Mouse (Mus musculus) lung, embryonic 14.5 days (tissue): ENCODE results near the gene Hspa12a. TPM values are rescaled to one million over a fixed set of nuclear protein-coding genes. Genes with fewer than 3 reads are reported as not detected.

Source experiments
- ATAC-seq: fragments of 200-750 bp; cut with Nextera tagmentation; 2 replicates; pipeline ENCODE4 v1.8.0; 2017; ENCODE audit warnings: mild to moderate bottlenecking, moderate TSS enrichment, moderate library complexity; ENCODE audit not compliant: insufficient read depth
- DNase-seq: peaks from one replicate; pipeline ENCODE4 v3.0.0-alpha.2; 2015
- H3K27ac ChIP-seq: fragments of 300-500 bp; sonication (generic); 2 replicates; pipeline ENCODE4 v1.5.1; 2014; ENCODE audit warnings: low read depth, mild to moderate bottlenecking, moderate library complexity
- H3K27me3 ChIP-seq: fragments of 300-500 bp; sonication (generic); 2 replicates; pipeline ENCODE4 v1.6.1; 2014; ENCODE audit warnings: low read length, control low read depth; ENCODE audit not compliant: insufficient read depth
- H3K36me3 ChIP-seq: fragments of 300-500 bp; sonication (generic); 2 replicates; pipeline ENCODE4 v1.6.1; 2014; ENCODE audit warnings: control low read depth; ENCODE audit not compliant: insufficient read depth
- H3K4me1 ChIP-seq: fragments of 300-500 bp; sonication (generic); 2 replicates; pipeline ENCODE4 v1.6.1; 2014; ENCODE audit warnings: antibody characterized with exemption, control low read depth; ENCODE audit not compliant: insufficient read depth
- H3K4me2 ChIP-seq: fragments of 300-500 bp; sonication (generic); 2 replicates; pipeline ENCODE4 v1.6.1; 2014; ENCODE audit warnings: mild to moderate bottlenecking
- H3K4me3 ChIP-seq: fragments of 300-500 bp; sonication (generic); 2 replicates; pipeline ENCODE4 v1.5.1; 2014; ENCODE audit warnings: low read depth, low read length
- H3K9ac ChIP-seq: fragments of 300-500 bp; sonication (generic); 2 replicates; pipeline ENCODE4 v1.6.1; 2014
- H3K9me3 ChIP-seq: fragments of 300-500 bp; sonication (generic); 2 replicates; pipeline ENCODE4 v1.6.1; 2016; ENCODE audit warnings: low read depth, low read length, control low read depth
- CTCF ChIP-seq: IDR thresholded peaks from 2 replicates; pipeline ENCODE4 v1.5.1; 2016; ENCODE audit warnings: antibody characterized with exemption, low read depth
- WGBS: fragments of 180-500 bp; shearing (Covaris S2); extraction: QIAGEN DNeasy Blood & Tissue Kit; methylation state at CpG from one replicate; pipeline ENCODE4 v1.1.7; 2014; 5-methylcytosine and 5-hydroxymethylcytosine counted together
- microRNA-seq: library from miRNA; unstranded; fragments of <30 nt; microRNA quantifications from one replicate; pipeline ENCODE4, GENCODE M21; 2016; ENCODE audit warnings: borderline number of aligned reads
- polyA plus RNA-seq: library from polyadenylated mRNA; unstranded; fragments of >200 nt; fragmentation: Nextera tagmentation; extraction: Ambion mirVana; gene quantifications from 2 replicates; pipeline ENCODE4 v1.2.1, GENCODE M21; 2014

The Hspa12a gene
- polyA plus RNA-seq, 1 experiment from 2014 or later: 3.9 TPM

DNA sequence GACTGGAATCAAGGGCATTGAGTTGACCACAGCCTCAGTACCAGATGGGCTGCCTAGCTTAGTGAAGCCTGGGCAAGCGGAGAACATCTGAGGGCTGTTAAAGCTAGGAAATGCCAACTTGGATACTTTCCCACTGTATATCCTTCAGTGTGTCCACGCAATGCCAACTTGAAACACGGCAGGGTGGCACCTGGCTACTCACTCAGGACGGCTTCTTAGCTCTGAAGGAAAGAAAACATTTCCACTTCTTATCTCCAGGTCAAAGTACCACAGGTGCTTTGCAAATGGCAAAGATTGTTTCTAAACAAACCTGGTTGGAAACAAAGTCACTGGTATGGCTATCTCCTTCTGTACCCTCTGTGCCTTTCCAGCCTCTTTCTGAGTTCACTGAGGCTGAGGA, 184.6 kb downstream of the Hspa12a start:
- Histone ChIP-seq H3K4me2 (no peak overlapping the region), H3K9ac (no peak overlapping the region), H3K27ac (no peak overlapping the region), H3K36me3 (no peaks in the 10 kb centered on the region), H3K4me1 (no peaks in the 10 kb centered on the region), H3K9me3 (no peaks in the 10 kb centered on the region), H3K4me3 (no peak overlapping the region), H3K27me3 (no peaks in the 10 kb centered on the region)
- no peak for ATAC-seq
- TF ChIP-seq CTCF: no peak
- no peak for DNase-seq
- WGBS: 62% methylated on average over 4 of the region's 4 CpGs

DNA sequence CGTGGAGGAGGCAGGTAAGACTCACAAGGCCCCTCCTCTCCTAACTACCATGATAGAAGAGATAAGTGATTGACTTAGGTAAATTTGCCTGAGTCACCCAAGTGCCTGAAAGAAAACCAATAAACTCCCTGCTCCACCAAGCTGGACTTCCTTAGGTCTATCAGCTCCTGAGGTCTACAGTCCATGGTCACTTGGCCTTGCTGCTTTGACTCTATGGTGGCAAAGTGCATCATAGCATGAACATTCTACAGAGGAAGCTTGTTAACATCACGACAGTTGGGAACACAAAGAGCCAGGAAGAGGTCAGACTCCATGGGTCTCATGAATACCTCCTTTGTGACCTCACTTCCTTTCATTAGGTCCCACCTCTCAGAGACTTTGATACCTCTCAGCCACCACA, 191.9 kb downstream of the Hspa12a start:
- Histone ChIP-seq H3K9me3 (no peaks in the 10 kb centered on the region), H3K27me3 (no peaks in the 10 kb centered on the region), H3K36me3 (no peaks in the 10 kb centered on the region), H3K4me1 (no peaks in the 10 kb centered on the region), H3K9ac (no peak overlapping the region), H3K27ac (no peak overlapping the region), H3K4me3 (no peak overlapping the region), H3K4me2 (no peak overlapping the region)
- DNase-seq (no peak), ATAC-seq (no peak)
- no peak for TF ChIP-seq CTCF
- 59% methylated on average over 2 of the region's 2 CpGs for WGBS

DNA sequence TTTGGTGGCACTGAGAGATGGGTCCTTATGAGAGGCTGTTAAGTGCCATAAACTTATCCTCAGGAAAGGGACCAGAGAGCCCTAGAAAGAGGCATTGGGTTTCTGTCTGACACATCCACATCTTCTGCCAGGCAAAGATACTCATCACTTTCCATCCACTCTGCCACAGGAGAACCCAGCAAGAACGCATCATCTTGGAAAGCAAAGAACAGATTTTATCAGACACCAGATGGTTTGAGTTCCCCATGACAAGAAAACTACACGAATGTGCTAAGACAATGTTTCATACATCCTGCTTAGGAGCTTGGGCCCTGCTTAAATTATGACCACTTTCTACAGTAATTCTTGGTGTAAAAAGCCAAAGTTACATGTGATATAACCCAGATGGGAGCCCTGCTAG, 192.6 kb downstream of the Hspa12a start:
- DNase-seq (no peak), ATAC-seq (no peak)
- Histone ChIP-seq H3K27me3 (no peaks in the 10 kb centered on the region), H3K4me2 (no peak overlapping the region), H3K36me3 (no peaks in the 10 kb centered on the region), H3K9me3 (no peaks in the 10 kb centered on the region), H3K4me1 (no peaks in the 10 kb centered on the region), H3K9ac (no peak overlapping the region), H3K4me3 (no peak overlapping the region), H3K27ac (no peak overlapping the region)
- 66% methylated on average over 2 of the region's 2 CpGs for WGBS
- no peak for TF ChIP-seq CTCF

DNA sequence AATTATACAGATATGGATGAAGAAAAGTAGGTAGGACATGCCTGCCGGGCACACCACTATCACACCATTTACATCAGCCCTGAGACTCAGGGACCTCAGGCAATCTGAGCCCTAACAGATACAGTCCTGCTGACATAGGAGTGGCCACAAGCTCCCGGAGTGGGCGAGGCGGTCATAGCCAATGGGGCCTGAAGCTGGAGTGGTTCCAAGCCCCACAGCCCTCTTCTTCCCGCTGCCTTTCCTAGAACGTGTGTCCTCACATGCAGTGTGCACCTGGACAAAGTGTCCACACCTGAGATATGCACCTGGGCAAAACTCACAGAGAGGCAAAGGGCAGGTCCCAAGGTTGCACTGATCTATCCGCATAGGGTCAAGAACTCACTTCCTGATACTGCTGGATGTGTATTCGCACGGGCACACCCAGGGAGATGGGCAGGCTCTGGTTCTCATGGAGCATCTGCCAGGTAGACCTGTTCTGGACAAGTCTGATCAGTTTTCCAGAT, 195.9 kb downstream of the Hspa12a start:
- H3K4me2 ChIP-seq: no peak overlapping the region
- DNase-seq: no peak
- no peaks in the 10 kb centered on the region for H3K27me3 ChIP-seq
- WGBS: 86% methylated on average over 9 of the region's 9 CpGs
- H3K9me3 ChIP-seq: no peaks in the 10 kb centered on the region
- no peak overlapping the region for H3K27ac ChIP-seq
- H3K9ac ChIP-seq: no peak overlapping the region
- no peak for TF ChIP-seq CTCF
- H3K36me3 ChIP-seq: no peaks in the 10 kb centered on the region
- H3K4me1 ChIP-seq: no peaks in the 10 kb centered on the region
- no peak overlapping the region for H3K4me3 ChIP-seq
- ATAC-seq: no peak

Small RNAs within 50 kb of the gene (microRNA-seq; reads per million reads assigned to microRNA genes)
- gene Mir3086: 3.3 reads per million, percentile 10 among the genes with 10 or more reads in this experiment

Other genes starting within 250 kb of the Hspa12a start
- 0.69 and 1.0 TPM in 2 replicates for gene Pnliprp1, start 214.8 kb downstream of the Hspa12a start, polyA plus RNA-seq
- gene Pnliprp2, start 183.9 kb downstream of the Hspa12a start, polyA plus RNA-seq: 0.35 and 0.38 TPM in 2 replicates
- not detected in 2 replicates for gene 1700019N19Rik, start 149.2 kb downstream of the Hspa12a start, polyA plus RNA-seq
- 0.50 and 0.88 TPM in 2 replicates for gene Eno4, start 229 bp downstream of the Hspa12a start, polyA plus RNA-seq
- gene Shtn1, start 132.4 kb upstream of the Hspa12a start, polyA plus RNA-seq: 6.6 and 7.7 TPM in 2 replicates
- gene Vax1, start 226.4 kb upstream of the Hspa12a start, polyA plus RNA-seq: not detected in 2 replicates